Mouse (Mus musculus): Measurements from ENCODE around the gene Zfp839. TPM values are rescaled to one million over a fixed set of nuclear protein-coding genes. Genes with fewer than 3 reads are reported as not detected.

The Zfp839 gene
- total RNA-seq (2021), result 1 to 10 TPM; 9.3 to 9.8 TPM

GRCm38 (mm10) chr12:110850010-110850928 lies at the start of gene Zfp839:
Gene Zfp839, plus strand, starts transcription at chr12:110850253.
- intact Hi-C loops (cut with DNase I), result no loop called here
- DNase-seq (ENCODE audit: low spot score), result peak; percentile 72

GRCm38 (mm10) chr12:110801876-110802464 lies 48.1 kb upstream of the Zfp839 start:
- no peak for DNase-seq (ENCODE audit: low spot score)
- intact Hi-C loops (cut with DNase I), result no loop called here

DNA sequence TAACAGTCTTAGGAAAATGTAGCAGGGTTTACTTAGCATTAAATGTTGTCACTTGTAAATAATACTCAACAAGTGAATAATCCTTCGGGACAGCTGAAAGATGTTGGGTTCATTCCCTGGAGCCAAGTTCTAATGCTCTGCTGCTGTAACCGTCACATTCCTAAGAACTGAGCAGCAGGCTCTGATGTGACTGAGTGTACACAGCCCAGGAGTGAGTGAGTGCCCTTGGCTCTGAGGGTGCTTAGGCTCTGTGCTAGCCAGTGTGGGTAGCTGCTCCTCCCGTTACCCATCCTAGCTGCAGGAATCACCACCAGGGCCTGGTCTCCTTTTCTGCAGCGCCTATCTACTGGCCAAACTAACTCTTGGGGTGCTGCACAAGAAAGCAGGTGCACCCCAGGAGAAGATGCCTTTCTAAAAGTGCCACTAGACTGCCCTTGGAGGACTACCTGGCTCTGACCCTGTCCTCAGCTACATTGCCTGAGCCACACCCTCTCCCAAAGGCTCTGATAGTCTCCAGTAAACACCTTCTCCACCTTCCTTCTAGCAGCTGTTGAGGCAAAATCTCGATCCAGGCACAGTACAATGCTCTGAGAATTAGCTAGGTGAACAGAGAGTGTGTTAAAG lies 47.3 kb upstream of the Zfp839 start:
- intact Hi-C loops (cut with DNase I), result no loop called here
- DNase-seq (ENCODE audit: low spot score), result no peak

DNA sequence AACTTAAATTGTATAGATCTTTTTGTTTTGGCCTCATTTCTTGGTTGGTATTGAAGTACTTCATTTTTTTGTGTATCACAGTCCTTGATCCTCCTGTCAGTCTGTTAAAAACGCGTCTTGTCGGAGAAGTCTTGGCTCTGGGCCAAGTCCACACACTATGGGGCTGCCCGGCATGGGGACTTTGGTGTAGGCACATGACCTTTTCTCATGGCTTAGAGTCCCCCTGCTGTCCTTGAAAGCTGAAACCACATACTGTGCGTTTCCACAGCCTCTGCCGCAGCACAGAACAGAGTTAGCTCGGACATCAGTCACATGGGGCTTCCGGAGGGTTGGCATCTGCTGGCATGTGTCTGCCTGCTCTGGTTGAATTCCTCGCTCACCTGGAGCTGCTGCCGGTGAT lies 45.8 kb upstream of the Zfp839 start:
- intact Hi-C loops (cut with DNase I), result no loop called here
- no peak for DNase-seq (ENCODE audit: low spot score)

DNA sequence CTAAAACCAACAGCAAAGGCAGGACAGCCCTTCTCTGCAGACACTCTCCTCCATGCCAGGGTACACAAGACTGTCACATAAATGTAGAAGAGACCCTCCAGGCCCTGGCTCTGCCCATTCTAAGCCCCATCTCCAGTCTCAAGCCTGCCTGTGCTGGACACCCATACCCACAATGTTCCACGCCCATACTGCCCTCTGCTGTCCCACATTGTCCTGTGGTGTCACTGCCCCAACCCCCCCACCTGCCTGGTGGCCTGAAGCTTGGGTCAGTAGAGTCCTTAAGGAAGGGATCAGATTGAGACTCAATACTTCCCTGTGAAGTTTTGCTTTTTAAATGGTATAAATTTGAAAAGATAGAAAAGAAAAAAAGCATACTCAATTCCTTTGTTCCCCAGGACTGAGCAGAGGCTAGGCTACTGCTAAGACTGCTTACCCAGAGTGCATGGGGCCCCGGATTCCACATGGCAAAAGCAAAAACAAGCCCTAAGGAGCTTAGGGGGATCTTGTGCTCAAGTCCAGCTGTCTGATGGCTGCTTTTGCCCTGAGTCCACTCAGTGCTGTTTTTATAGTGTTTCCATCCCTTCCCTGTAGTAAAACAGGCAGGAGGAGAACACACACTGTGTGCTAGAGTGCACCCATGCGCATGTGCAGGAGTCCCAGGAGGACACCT lies 43.6 kb upstream of the Zfp839 start:
- intact Hi-C loops (cut with DNase I), result no loop called here
- DNase-seq (ENCODE audit: low spot score), result no peak

GRCm38 (mm10) chr12:110808430-110808829 lies 41.6 kb upstream of the Zfp839 start:
- intact Hi-C loops (cut with DNase I), result no loop called here
- no peak for DNase-seq (ENCODE audit: low spot score)

GRCm38 (mm10) chr12:110808848-110809247 lies 41.2 kb upstream of the Zfp839 start:
- DNase-seq (ENCODE audit: low spot score), result no peak
- intact Hi-C loops (cut with DNase I), result no loop called here

- DNase-seq (ENCODE audit: low spot score), result no peak
- intact Hi-C loops (cut with DNase I), result no loop called here
Measured at GRCm38 (mm10) chr12:110813132-110813531, 36.9 kb upstream of the Zfp839 start.

DNA sequence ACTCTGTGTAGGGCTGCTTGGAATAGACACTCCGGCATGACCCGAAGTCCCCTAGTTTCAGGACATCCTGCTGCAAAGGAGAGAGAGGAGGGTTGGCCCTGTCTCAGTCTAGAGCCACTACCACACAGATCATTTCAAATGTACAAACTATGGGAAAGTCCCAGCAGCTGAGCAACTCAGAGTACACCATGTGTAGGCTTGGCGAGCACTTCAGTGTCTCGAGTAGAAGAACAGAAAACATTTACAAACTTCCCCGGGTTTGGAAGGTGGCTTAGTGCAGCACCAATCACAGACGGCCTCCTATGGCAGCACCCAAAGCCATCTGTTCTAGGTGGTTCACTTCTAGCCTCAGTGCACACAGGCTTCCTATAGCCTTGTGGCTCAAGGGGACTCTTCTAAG lies 36.4 kb upstream of the Zfp839 start:
- intact Hi-C loops (cut with DNase I), result no loop called here
- no peak for DNase-seq (ENCODE audit: low spot score)

GRCm38 (mm10) chr12:110814924-110815323 lies 35.1 kb upstream of the Zfp839 start:
- intact Hi-C loops (cut with DNase I), result no loop called here
- no peak for DNase-seq (ENCODE audit: low spot score)

- intact Hi-C loops (cut with DNase I), result no loop called here
- no peak for DNase-seq (ENCODE audit: low spot score)
Measured at GRCm38 (mm10) chr12:110816833-110817232, 33.2 kb upstream of the Zfp839 start.

DNA sequence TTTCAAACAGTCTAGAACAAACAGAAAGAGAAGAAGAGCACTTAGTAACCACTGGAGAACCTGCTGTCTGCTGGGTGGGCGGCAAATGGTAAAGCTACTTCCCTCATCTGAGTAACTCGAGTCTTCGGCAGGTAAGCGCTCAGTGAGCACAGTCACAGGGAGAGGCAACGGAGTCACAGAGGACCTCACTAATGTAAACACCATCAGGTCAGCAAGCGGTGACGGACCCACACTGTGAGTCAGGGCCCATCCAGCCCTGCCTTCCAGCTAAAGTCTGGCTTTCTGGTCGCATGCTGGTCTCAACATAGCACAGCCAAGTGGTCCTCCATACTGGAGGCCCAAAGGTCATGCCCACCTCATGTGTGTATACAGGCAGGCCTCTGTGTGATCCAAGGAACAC lies 30.7 kb upstream of the Zfp839 start:
- no peak for DNase-seq (ENCODE audit: low spot score)
- intact Hi-C loops (cut with DNase I), result no loop called here

- intact Hi-C loops (cut with DNase I), result no loop called here
- DNase-seq (ENCODE audit: low spot score), result no peak
Measured at GRCm38 (mm10) chr12:110821787-110822186, 28.3 kb upstream of the Zfp839 start.

DNA sequence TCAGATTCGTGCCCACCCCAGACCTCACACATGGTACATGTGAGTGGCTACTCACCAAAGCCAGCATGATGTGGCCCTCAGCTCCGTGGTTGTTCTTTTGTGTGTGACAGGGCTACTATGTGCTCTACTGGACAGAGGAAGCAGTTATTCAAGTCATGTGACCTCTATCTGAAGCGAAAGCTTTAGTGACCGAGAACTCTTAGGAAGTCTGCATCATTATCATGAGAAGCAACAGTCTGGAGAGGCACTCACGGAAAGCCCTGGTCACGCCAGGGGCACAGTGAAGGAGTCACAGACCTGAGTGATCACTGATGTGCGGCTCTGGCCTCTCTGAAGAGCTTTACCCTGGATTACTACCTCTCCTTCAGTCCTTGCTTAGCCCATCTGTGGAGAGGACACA lies 27.7 kb upstream of the Zfp839 start:
- intact Hi-C loops (cut with DNase I), result no loop called here
- DNase-seq (ENCODE audit: low spot score), result no peak

DNA sequence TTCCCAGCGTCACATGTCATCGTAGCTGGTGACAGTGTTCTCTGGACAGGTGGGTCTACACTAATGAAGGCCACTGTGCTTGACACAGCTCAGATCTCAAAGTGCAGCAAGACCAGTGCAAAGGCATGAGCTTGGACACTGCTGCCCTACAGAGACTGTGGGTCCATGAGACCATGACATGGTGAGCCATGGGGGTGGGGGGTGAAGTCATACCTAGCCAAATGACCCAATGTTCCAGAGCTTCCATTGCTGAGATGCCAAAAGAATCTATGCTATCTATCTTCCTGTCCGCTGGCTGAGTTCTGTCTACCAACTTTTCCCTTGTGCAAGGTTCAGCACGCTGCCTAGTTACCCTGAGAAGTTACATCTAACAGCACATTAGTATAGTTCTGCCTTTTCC lies 21.1 kb upstream of the Zfp839 start:
- DNase-seq (ENCODE audit: low spot score), result no peak
- intact Hi-C loops (cut with DNase I), result no loop called here

GRCm38 (mm10) chr12:110830293-110831024 lies 19.6 kb upstream of the Zfp839 start:
- DNase-seq (ENCODE audit: low spot score), result no peak
- intact Hi-C loops (cut with DNase I), result no loop called here

- intact Hi-C loops (cut with DNase I), result no loop called here
- DNase-seq (ENCODE audit: low spot score), result no peak
Measured at GRCm38 (mm10) chr12:110835182-110835581, 14.9 kb upstream of the Zfp839 start.

- intact Hi-C loops (cut with DNase I), result no loop called here
- no peak for DNase-seq (ENCODE audit: low spot score)
Measured at GRCm38 (mm10) chr12:110836729-110837128, 13.3 kb upstream of the Zfp839 start.

- intact Hi-C loops (cut with DNase I), result no loop called here
- no peak for DNase-seq (ENCODE audit: low spot score)
Measured at GRCm38 (mm10) chr12:110837192-110837841, 12.7 kb upstream of the Zfp839 start.
